Mouse (Mus musculus) MEL (cell line): Measurements from ENCODE around the gene Ppp1r18.

Experiments used
- CTCF ChIP-seq, 3 experiments: IDR thresholded peaks in 2 of 3; conservative IDR thresholded peaks in 1 of 3; 2 replicates each; pipeline ENCODE4 v1.5.1; 2011 to 2012; ENCODE audit warnings: low read length in 3 of 3, low read depth in 2 of 3, mild to moderate bottlenecking in 2 of 3, improper control_type of control experiment in 1 of 3, inconsistent platforms in 1 of 3, mixed read lengths in 1 of 3, moderate library complexity in 1 of 3; ENCODE audit not compliant: control insufficient read depth in 1 of 3, insufficient read depth in 1 of 3, poor library complexity in 1 of 3, severe bottlenecking in 1 of 3
- EP300 ChIP-seq, 2 experiments: IDR thresholded peaks; 2 replicates each; pipeline ENCODE4 v1.6.1; 2011; ENCODE audit warnings: improper control_type of control experiment in 2 of 2, low read length in 2 of 2, low read depth in 1 of 2, mild to moderate bottlenecking in 1 of 2
- HCFC1 ChIP-seq: IDR thresholded peaks from 2 replicates; pipeline ENCODE4 v1.6.1; 2012; ENCODE audit warnings: low read depth, mild to moderate bottlenecking, inconsistent platforms, low read length, improper control_type of control experiment, moderate library complexity
- MAX ChIP-seq: IDR thresholded peaks from 2 replicates; pipeline ENCODE4 v1.6.1; 2011; ENCODE audit warnings: low read length, improper control_type of control experiment
- POLR2AphosphoS5 ChIP-seq: IDR thresholded peaks from 2 replicates; pipeline ENCODE4 v1.6.1; 2012; ENCODE audit warnings: low read depth, borderline replicate concordance, mild to moderate bottlenecking, inconsistent platforms, low read length, moderate library complexity, mixed read lengths
- TBP ChIP-seq: IDR thresholded peaks from 2 replicates; pipeline ENCODE4 v1.8.0; 2011; ENCODE audit warnings: low read depth, low read length, improper control_type of control experiment
- USF1 ChIP-seq: IDR thresholded peaks from 2 replicates; pipeline ENCODE4 v1.6.1; 2014; ENCODE audit warnings: low read depth, mild to moderate bottlenecking, inconsistent platforms, low read length, improper control_type of control experiment, moderate library complexity
- ZKSCAN1 ChIP-seq: IDR thresholded peaks from 2 replicates; pipeline ENCODE4 v1.6.1; 2012; ENCODE audit warnings: low read depth, mild to moderate bottlenecking, inconsistent platforms, low read length, improper control_type of control experiment, moderate library complexity

DNA sequence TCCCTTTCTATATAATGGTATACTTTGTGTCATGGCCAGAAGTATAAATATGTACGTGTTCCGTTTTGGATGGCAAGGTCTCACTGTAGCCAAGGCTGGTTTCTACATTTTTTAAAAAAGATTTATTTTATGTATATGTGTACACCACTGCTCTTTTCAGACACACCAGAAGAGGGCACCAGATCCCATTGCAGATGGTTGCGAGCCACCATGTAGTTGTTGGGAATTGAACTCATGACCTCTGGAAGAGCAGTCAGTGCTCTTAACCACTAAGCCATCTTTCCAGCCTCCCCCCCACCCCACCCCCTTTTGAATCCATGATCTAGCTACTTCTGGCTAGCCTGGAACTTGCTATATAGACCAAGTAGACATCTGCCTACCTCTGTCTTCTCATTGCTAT lies 21.9 kb upstream of the Ppp1r18 start:
- TF ChIP-seq CTCF (IDR thresholded peaks at IDR 0.05 in 2 of 3, conservative IDR thresholded peaks at IDR 0.05 in 1 of 3; ENCODE audit: control insufficient read depth in 1 of 3, insufficient read depth in 1 of 3, low read depth in 2 of 3, low read length in 3 of 3, poor library complexity in 1 of 3, severe bottlenecking in 1 of 3) (peak in 1 of 3 experiments; percentile 41; a peak in 2 of 6 replicates), EP300 (IDR thresholded peaks at IDR 0.05; ENCODE audit: low read depth in 1 of 2, low read length in 2 of 2) (no peak), TBP (no peak), MAX (no peak), USF1 (no peak), ZKSCAN1 (no peak), HCFC1 (no peak), POLR2AphosphoS5 (no peak)
